Mouse (Mus musculus): ENCODE data around the gene Megf6.

The Megf6 gene

GRCm38 (mm10) chr4:154159961-154160537 lies 10.5 kb upstream of the Megf6 start:
- no peak for DNase-seq (ENCODE audit: low read depth, low spot score)

GRCm38 (mm10) chr4:154160538-154161390 lies 9.8 kb upstream of the Megf6 start, which contains the start of gene Tprgl:
Gene Tprgl (minus strand): TSS chr4:154160666.
- peak; percentile 97 for DNase-seq (ENCODE audit: low read depth, low spot score)

GRCm38 (mm10) chr4:154163296-154163695 lies 7.2 kb upstream of the Megf6 start:
- DNase-seq (ENCODE audit: low read depth, low spot score) = peak; percentile 74

- DNase-seq (ENCODE audit: low read depth, low spot score) = peak; percentile 69
These were observed 3.5 kb upstream of the Megf6 start for GRCm38 (mm10) chr4:154167053-154167452.

GRCm38 (mm10) chr4:154170021-154170420 lies 509 bp upstream of the Megf6 start:
- no peak for DNase-seq (ENCODE audit: low read depth, low spot score)

GRCm38 (mm10) chr4:154171151-154171930 lies 811 bp downstream of the Megf6 start:
- DNase-seq (ENCODE audit: low read depth, low spot score) = no peak

GRCm38 (mm10) chr4:154171931-154172604 lies 1.5 kb downstream of the Megf6 start:
- DNase-seq (ENCODE audit: low read depth, low spot score) = no peak

GRCm38 (mm10) chr4:154177257-154177656 lies 6.7 kb downstream of the Megf6 start:
- no peak for DNase-seq (ENCODE audit: low read depth, low spot score)

GRCm38 (mm10) chr4:154181001-154181400 lies 10.5 kb downstream of the Megf6 start:
- DNase-seq (ENCODE audit: low read depth, low spot score) = no peak

- no peak for DNase-seq (ENCODE audit: low read depth, low spot score)
These were observed 13.0 kb downstream of the Megf6 start for GRCm38 (mm10) chr4:154183566-154183965.

GRCm38 (mm10) chr4:154185001-154185400 lies 14.5 kb downstream of the Megf6 start:
- no peak for DNase-seq (ENCODE audit: low read depth, low spot score)

GRCm38 (mm10) chr4:154186002-154186537 lies 15.5 kb downstream of the Megf6 start:
- DNase-seq (ENCODE audit: low read depth, low spot score) = no peak

- DNase-seq (ENCODE audit: low read depth, low spot score) = no peak
These were observed 18.4 kb downstream of the Megf6 start for GRCm38 (mm10) chr4:154188948-154189347.

GRCm38 (mm10) chr4:154197961-154198360 lies 27.4 kb downstream of the Megf6 start:
- no peak for DNase-seq (ENCODE audit: low read depth, low spot score)

GRCm38 (mm10) chr4:154198377-154198961 lies 27.9 kb downstream of the Megf6 start:
- no peak for DNase-seq (ENCODE audit: low read depth, low spot score)

GRCm38 (mm10) chr4:154201511-154201910 lies 31.0 kb downstream of the Megf6 start:
- DNase-seq (ENCODE audit: low read depth, low spot score) = no peak

- DNase-seq (ENCODE audit: low read depth, low spot score) = no peak
These were observed 34.0 kb downstream of the Megf6 start for GRCm38 (mm10) chr4:154204532-154204931.

- no peak for DNase-seq (ENCODE audit: low read depth, low spot score)
These were observed 34.9 kb downstream of the Megf6 start for GRCm38 (mm10) chr4:154205392-154205791.

GRCm38 (mm10) chr4:154207261-154207660 lies 36.7 kb downstream of the Megf6 start:
- peak; percentile 69 for DNase-seq (ENCODE audit: low read depth, low spot score)

GRCm38 (mm10) chr4:154209054-154209453 lies 38.5 kb downstream of the Megf6 start:
- no peak for DNase-seq (ENCODE audit: low read depth, low spot score)

GRCm38 (mm10) chr4:154209825-154210224 lies 39.3 kb downstream of the Megf6 start:
- peak; percentile 51 for DNase-seq (ENCODE audit: low read depth, low spot score)

All from ES-CJ7 (cell line).